Mouse (Mus musculus): Measurements from ENCODE around the gene Olfr578.

The Olfr578 gene

DNA sequence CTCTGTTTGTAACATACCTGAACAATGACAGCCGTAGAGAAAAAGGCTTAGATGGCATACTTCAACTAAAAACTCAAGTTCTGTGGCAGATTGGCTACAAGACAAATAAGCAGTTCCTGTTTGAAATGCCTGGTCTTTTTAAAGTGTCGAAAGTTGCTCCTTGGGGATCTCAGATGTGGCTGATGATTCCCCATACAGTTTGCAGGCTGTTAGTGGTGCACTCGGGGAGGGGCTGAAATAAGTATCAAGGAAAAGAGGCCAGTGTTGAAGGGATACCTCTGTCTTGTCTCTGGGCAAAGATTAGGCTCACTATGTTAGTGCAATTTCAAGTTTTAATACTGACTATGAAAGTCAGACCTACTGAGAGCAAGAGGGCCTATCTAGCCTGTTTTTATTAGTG lies at the start of gene Olfr578:
Gene Olfr578, minus strand, starts transcription at position 101 of the 400 bp plus-strand sequence.
- no peak for DNase-seq (ENCODE audit: low read depth)

DNA sequence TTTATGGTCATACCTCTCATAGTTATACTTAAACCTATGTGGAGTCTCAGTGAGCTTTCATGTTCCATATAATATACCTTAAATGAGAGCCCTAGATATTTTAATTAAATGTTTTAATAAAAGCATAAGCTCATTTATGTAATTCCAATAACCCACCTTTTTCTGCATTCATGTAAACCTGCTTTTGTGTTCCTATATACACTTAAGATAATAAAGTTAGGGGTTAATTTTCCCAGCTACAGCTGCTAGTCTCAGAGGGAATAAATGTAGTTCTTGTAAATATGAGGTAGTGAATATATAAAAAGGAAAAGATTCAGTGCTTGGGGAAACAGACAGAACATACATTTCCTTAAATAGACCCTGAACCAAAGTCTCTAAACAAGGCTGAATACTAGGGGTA lies 48.6 kb upstream of the Olfr578 start, which contains the start of gene Olfr582:
Gene Olfr582, plus strand, starts transcription at position 301 of the 400 bp plus-strand sequence.
- no peak for DNase-seq (ENCODE audit: low read depth)

- DNase-seq (ENCODE audit: low read depth) = no peak
Measured at GRCm38 (mm10) chr7:102975843-102976242, 13.3 kb downstream of the Olfr578 start, which contains the start of gene Olfr577. TSS of gene Olfr577 (minus strand) at chr7:102975943.

GRCm38 (mm10) chr7:102974399-102974798 lies 14.7 kb downstream of the Olfr578 start:
- DNase-seq (ENCODE audit: low read depth) = no peak

DNA sequence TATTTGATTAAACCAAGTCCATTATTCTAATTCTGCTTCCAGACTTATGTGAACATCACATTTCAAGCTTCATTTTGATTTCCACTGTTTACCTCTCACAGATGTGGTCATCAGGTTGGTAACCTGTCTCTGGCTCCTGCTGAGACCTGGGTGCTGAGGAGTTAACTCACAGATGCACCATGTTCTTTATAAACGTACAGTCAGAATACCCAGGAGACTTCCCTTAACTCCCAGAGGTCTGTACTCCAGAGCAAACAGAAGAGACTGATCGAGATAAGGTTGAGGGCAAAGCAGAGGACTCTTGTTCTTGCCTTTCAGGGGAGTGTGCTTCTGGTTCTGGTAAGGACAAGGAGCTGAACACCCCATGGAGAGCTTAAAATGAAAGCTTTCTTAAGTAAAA lies 26.8 kb downstream of the Olfr578 start, which contains the start of gene Olfr576:
Gene Olfr576, plus strand, starts transcription at position 301 of the 400 bp plus-strand sequence.
- no peak for DNase-seq (ENCODE audit: low read depth)

DNA sequence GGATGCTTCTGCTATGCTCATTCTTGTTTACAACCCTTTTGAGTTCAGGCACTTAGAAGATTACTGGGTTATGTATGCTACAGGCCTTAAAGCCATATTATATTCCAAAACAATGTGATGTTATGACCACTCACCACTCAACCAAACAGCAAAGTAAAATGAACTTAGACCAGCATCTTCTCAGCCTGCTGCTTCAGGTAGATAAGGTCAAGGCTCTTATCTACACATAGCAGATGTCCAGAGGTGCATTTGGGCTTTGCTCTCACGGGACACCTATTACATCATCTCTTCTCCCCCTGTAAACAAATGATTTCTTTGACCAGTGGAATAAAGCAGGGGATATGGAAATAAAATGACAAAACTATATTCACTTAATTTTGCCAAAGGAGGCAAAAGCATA lies 30.5 kb downstream of the Olfr578 start, which contains the start of gene Olfr575:
Gene Olfr575, minus strand, starts transcription at position 183 of the 400 bp plus-strand sequence.
- no peak for DNase-seq (ENCODE audit: low read depth)

GRCm38 (mm10) chr7:102958137-102958536 lies 31.0 kb downstream of the Olfr578 start:
- DNase-seq (ENCODE audit: low read depth) = no peak

GRCm38 (mm10) chr7:102950732-102951131 lies 38.4 kb downstream of the Olfr578 start:
- no peak for DNase-seq (ENCODE audit: low read depth)

GRCm38 (mm10) chr7:102948167-102948566 lies 41.0 kb downstream of the Olfr578 start, which contains the start of gene Olfr574:
TSS of gene Olfr574 (plus strand) at chr7:102948467.
- DNase-seq (ENCODE audit: low read depth) = no peak

- no peak for DNase-seq (ENCODE audit: low read depth)
Measured at GRCm38 (mm10) chr7:102943417-102943816, 45.7 kb downstream of the Olfr578 start.

- DNase-seq (ENCODE audit: low read depth) = no peak
Measured at GRCm38 (mm10) chr7:102942475-102942874, 46.6 kb downstream of the Olfr578 start, which contains the start of gene Olfr573-ps1. TSS of gene Olfr573-ps1 (minus strand) at chr7:102942575.

All from naive thymus-derived CD4-positive, alpha-beta T cell, adult 2 months (primary cell).